Mouse (Mus musculus) cerebellum, adult 2 months (tissue): ENCODE results near the gene Repin1.

Experiments
- CTCF ChIP-seq: fragments of 200-500 bp; IDR thresholded peaks from 2 replicates; pipeline ENCODE4 v1.5.1; 2011; ENCODE audit warnings: low read depth, mild to moderate bottlenecking, control low read depth, low read length, moderate library complexity, borderline replicate concordance; ENCODE audit not compliant: insufficient read depth
- POLR2A ChIP-seq: fragments of 200-500 bp; IDR thresholded peaks from 2 replicates; pipeline ENCODE4 v1.6.1; 2011; ENCODE audit warnings: low read length, control low read depth, borderline replicate concordance; ENCODE audit not compliant: insufficient read depth

GRCm38 (mm10) chr6:48596545-48597232 lies 3.0 kb downstream of the Repin1 start:
- TF ChIP-seq POLR2A: no peak
- no peak for TF ChIP-seq CTCF
